Mouse (Mus musculus) cerebellum, postnatal 14 days (tissue): Measurements from ENCODE around the gene Prr9.

Experiments used
- DNase-seq, 2 experiments: peaks; one replicate each; pipeline ENCODE4 v3.0.0; 2021; ENCODE audit warnings: mixed read lengths in 2 of 2

Prr9 gene

DNA sequence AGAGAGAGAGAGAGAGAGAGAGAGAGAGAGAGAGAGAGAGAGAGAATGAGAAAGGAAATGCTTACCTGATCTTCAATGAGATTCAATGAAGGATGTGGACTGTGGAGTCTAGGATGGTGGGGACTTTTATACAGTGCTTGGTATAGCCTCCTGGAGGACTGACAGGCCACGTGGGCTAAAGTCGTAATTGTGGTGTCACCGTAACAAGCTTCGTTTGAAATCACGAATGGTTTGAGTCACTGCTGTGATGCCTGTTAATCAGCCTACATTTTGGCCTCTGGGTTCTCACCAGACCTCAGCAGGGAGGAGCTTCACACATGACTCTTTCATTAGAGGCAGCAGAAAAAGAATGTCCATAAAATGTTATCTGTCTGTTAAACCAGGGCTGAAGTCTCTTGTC lies at the start of gene Prr9:
Prr9 (minus strand) TSS at position 101 of the 400 bp plus-strand sequence.
- no peak for DNase-seq

DNA sequence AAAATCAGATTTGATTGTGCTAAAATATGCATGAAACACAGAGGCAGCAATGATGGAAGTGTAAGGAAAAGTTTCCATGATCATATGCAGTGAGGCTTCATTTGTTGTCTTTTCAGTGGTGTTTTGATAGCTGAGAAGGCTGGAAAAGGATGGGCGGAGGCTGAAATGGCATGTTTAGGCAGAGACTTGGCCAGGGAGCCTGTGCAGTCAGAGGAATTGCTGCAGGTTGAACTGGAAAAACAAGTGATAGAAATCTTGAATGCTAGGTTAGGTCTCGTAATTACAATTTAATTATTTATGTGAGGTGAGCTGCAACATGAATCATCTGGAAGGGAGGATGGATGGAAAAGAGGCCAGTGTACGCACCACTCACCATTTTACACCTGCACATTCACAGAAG lies 46.1 kb upstream of the Prr9 start:
- no peak for DNase-seq

DNA sequence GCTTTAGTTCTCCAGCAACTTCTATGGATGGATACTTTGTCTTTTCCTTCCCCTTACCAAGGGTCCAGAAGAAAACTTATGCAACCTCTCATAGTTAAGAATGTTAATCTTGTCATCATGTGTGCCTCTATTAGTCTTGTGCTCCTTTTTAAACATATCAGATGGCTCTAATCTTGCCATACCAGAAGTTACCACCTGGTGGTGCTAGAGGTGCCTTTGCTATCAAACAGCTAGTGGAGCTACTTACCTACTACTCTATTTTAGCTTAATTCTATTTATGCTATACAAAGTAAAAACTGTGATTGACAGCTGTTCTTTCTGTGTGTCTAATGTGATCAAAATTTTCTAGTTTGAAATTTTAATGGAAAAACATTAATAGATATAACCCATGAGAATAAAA lies 29.6 kb upstream of the Prr9 start:
- peak; percentile 51 to 60 for DNase-seq

DNA sequence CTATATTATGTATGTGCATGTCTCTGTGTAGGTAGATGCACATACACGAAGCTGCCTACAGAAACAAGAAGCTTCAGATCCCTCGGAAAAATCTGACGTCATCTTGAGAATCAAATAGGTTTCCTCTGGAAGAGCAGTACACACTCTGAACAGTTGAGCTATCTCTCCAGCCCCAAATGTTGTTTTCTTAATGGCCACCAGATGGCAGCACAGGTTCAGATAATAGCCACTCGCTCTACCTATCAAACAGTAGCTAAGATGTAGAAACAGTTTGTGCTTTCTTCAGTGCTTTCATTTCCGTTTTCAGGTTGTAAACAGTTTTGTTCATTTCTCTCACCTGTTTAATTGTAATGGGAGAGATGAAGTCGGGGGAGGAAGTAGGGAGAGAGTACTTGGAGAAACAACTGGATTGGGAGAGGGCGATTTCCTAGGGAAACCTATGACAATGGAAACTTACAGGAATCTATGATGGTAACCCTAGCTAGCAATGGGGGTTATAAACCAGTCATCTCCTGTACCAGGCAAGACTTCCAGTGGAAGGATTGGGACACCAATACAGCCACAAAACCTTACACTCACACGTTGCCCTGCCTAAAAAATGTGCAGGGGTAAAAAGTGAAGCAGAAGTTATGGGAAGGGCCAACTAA lies 27.0 kb upstream of the Prr9 start:
- DNase-seq, result peak; percentile 55 to 65

DNA sequence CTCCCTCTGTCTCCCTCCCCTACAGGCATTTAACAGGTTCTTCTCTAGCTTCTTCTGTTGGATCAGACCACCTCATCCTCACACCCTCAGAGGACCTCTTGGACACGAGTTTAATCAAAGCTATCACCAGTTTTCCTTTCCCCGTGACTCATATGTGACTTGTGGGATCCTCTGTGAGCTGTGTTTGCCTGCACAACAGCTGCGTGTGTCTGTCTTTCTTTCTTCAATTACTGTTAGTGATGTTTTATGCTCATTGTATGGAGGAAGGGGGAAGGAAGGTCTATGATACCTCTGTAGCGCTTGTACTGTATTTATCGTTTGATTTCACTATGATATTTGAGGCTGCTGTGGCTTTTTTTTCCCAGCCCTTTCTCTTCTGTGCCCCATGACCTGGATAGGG lies 24.2 kb upstream of the Prr9 start:
- DNase-seq, result no peak

DNA sequence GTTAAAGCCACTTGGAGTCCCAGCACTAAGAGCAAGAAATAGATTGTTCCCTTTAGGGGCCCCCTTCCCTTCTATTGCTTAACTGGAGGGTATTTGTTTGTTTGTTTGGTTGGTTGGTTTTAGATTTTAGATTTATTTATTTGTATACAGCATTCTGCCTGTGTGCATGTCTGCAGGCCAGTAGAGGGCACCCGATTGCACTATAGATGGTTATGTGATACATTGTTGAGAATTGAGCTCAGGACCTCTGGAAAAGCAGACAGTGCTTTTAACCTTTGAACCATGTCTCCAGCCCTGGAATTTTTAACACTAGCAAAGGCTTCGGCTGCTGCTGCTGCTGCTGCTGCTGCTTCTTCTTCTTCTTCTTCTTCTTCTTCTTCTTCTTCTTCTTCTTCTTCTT lies 23.7 kb upstream of the Prr9 start:
- peak in 1 of 2 experiments; percentile 7 for DNase-seq

DNA sequence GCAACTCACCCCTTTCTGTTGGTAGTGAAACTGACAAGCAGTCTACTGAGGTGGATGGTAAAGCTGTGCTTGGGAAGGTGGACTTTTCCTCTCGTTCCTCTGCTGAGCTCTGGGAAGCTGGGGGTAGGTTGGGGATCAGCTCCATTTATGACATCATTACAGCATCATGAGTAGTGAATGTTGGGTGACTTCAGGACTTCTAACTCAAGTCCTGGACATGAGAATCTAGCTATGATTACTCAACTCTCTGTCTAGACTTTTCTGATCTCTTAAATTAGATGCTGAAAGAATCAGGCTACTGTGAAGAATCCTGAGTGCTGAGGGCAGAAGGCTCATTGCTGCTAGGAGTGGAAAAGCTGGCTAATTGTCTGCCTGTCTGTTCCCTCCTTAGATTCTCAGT lies 18.9 kb upstream of the Prr9 start, which contains the start of gene Lelp1:
Lelp1 (minus strand) TSS at position 101 of the 400 bp plus-strand sequence.
- no peak for DNase-seq

DNA sequence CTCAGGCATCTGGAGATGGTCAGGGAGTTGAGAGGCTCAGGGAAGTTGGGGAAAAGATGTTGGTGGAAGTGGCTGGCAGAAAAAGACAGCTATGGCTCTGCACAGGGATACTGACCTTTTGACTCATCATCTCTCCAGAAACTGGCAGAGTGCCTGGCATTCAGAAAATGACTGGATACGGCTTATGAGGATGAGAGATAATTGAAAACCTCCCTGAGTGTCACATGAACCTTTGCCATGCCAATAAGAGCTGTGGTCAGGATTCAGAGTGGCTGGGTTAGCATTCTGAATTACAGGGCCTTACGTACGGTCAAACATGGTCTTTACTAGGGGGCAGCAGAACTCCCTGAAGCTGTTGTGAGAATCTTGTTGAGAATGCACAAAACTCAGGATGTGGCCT lies 2.8 kb downstream of the Prr9 start:
- DNase-seq, result no peak

DNA sequence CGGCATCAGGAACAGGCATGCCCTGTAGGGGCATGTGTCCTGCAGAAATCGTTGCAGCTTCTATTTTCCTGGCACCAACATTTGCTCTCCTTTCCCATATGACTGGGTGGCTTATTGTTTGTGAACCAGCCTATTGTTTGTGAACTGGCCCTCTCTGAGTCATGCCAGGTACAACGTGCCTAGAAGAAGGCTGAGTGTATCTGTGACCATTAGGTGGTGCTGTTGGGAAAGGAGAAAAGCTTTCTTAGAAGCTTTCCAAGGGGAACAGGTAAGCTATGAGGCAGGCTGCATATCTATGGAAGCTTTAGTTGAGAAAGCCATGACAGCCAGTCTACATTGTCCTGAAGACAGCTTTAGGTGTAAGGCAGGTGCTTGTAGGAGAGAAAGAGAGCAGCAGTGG lies 5.8 kb downstream of the Prr9 start:
- peak; percentile 15 to 16 for DNase-seq

DNA sequence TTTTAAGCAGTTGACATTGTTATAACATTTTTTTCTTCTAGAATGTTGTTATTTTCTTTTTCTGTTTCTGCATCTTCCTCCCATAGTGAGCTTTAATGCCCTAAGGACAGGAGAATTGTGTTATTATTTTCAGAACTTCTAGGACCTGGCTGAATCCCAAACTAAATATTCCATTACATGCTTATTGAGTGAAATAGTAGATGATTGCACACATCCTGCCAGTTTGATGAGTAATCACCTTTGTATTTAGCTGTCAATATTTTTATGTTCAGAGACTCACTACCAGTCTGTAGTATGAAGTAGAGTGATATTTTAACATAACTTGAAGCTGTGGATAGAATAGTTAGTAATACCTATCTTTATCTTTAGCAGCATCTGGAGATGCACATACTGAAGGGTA lies 12.2 kb downstream of the Prr9 start:
- no peak for DNase-seq

DNA sequence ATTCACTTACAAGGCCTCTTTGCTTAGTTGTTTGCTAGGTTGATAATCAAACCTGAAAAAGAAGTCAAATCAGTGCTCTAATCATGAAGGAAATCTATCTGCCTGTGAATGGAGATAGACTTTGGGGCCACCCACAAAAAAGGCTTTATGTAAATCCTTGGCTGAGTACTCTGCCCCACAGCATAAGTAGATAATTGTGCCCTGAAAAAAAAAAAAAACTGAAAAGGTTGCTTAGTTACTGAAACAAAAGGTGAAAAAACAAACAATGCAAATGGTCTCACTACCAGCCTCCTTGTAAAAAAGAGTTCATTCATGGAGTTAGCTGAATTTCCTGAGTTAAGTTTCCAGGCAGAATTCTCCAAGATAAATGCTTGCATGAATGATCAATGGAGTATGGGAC lies 13.0 kb downstream of the Prr9 start:
- DNase-seq, result no peak

DNA sequence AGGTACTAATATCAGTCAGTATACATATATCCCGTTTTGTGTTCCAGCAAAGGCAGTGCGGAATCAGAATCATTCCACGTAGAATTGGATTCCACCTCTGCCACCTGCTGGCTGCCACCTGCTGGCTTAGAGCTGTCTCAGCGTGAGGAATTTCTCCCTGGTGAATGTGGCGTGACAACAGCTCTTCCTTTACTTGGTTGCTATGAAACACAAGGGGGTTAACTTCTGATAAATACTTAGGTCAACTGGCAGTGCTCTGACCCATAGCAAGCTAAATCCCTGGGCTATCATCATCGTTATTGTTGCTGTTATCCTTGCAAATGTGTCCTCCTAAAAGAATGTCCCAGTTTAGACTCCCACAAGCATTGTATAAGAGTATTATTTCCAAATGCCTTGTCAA lies 17.2 kb downstream of the Prr9 start:
- no peak for DNase-seq

DNA sequence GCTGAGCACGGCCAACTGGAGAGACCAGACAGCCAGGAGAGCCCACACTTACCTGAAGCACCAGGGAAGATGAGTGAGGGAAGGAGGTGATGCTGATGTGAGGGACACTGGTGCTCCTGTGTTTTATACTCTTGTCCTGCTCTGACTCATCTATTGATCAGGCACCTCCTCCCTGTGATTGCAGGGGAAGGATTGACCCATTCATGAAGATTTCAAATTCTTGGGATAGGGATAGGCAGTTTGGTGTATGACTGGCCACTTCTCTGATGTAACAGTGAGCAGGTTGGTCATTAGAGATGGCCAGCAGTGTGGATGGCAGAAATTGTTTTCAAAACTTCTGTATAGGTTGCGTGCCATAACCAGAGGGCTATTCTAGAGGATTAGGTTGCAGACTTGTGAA lies 40.7 kb downstream of the Prr9 start, which contains the start of gene Lor:
Lor (minus strand) TSS at position 101 of the 400 bp plus-strand sequence.
- no peak for DNase-seq

DNA sequence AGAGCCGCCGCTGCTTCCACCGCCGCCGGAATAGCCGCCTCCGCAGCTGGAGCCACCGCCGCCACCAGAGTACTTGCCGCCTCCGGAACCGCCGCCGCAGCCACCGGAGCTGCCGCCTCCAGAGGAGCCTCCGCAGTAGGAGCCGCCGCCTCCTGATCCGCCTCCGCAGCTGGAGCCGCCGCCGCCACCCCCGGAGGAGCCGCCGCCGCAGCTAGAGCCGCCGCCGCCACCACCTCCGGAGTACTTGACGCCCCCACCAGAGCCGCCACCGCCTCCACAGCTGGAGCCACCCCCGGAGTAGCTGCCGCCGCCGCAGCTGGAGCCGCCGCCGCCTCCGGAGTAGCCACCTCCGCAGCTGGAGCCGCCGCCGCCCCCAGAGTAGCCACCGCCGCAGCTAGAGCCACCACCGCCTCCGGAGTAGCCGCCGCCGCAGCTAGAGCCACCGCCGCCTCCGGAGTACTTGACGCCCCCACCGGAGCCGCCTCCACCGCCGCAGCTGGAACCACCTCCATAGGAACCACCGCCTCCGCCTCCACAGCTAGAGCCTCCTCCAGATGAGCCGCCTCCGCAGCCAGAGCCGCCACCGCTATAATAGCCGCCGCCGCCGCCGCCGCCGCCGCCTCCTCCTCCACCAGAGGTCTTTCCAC lies 42.3 kb downstream of the Prr9 start:
- peak; percentile 20 to 27 for DNase-seq

DNA sequence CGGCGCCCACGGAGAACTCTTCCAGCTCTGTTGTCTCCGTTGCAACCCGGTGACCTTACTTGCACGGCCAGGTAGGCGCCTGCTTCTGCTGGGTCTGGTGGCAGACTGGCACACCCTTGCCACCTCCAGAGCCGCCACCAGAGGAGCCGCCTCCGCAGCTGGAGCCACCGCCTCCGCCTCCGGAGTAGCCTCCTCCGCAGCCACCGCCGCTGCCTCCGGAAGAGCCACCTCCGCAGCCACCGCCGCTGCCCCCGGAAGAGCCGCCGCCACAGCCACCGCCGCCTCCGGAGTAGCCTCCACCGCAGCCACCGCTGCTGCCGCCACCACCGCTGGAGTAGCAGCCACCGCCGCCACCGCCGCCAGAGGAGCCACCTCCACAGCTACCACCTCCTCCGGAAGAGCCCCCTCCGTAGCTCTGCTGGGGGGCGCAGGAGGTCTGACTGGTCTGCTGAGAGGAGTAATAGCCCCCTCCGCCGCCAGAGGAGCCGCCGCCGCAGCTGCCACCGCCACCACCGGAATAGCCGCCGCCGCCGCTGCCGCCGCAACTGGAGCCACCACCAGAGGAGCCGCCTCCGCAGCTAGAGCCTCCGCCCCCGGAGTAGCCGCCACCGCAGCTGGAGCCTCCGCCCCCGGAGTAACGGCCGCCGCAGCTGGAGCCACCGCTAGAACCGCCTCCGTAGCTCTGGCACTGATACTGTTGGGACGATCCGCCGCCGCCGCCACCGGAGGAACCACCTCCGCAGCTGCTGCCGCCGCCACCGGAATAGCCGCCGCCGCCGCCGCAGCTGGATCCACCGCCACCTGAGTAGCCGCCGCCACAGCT lies 43.1 kb downstream of the Prr9 start:
- DNase-seq, result peak; percentile 31 to 57
